Mouse (Mus musculus): Measurements from ENCODE around the gene Fgf23. TPM values are rescaled to one million over a fixed set of nuclear protein-coding genes. Genes with fewer than 3 reads are reported as not detected.

Fgf23 gene
- polyA plus RNA-seq, 1 experiment from 2014 or later: not detected

DNA sequence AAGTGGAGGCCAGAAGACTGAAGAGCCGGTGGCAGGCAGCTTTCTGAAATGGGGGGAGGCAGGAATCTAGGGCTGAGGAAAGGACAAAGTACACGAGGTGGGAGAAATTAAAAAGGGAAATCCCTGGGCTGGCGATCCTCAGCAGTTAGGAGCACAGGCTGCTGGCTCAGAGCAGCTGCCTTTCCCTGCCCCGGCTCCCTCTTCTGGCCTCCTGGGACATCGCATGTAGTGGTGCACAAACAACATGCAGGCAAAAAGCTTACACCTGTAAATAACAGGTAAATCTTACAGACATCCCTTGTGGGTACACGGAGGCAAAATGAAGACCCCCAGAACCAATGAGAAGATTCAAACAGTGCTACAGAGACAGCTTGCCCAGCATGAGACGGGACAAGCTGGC, 21.9 kb downstream of the Fgf23 start:
- Histone ChIP-seq H3K4me1 (ENCODE audit: insufficient read depth, low read depth, low read length) (no peaks in the 10 kb centered on the region), H3K36me3 (ENCODE audit: insufficient read depth, low read length) (0 out of 2 replicates have a peak, but pooled peaks cover 3% of the 10 kb centered on the region), H3K4me2 (replicated peaks; ENCODE audit: low read depth, low read length) (no peak overlapping the region), H3K9me3 (ENCODE audit: low read length) (no peaks in the 10 kb centered on the region), H3K4me3 (ENCODE audit: low read depth, low read length) (no peak overlapping the region), H3K27ac (ENCODE audit: low read length) (no peak overlapping the region), H3K9ac (replicated peaks; ENCODE audit: low read depth) (no peak overlapping the region), H3K27me3 (replicated peaks; ENCODE audit: insufficient read depth, low read length) (no peaks in the 10 kb centered on the region)
- peak; percentile 27 for DNase-seq (ENCODE audit: low spot score)
- WGBS: 60% methylated on average over 7 of the region's 7 CpGs
- no peak for ATAC-seq
- TF ChIP-seq CTCF (IDR thresholded peaks at IDR 0.05): peak; percentile 65
- no peak for TF ChIP-seq EP300 (IDR thresholded peaks at IDR 0.05)

DNA sequence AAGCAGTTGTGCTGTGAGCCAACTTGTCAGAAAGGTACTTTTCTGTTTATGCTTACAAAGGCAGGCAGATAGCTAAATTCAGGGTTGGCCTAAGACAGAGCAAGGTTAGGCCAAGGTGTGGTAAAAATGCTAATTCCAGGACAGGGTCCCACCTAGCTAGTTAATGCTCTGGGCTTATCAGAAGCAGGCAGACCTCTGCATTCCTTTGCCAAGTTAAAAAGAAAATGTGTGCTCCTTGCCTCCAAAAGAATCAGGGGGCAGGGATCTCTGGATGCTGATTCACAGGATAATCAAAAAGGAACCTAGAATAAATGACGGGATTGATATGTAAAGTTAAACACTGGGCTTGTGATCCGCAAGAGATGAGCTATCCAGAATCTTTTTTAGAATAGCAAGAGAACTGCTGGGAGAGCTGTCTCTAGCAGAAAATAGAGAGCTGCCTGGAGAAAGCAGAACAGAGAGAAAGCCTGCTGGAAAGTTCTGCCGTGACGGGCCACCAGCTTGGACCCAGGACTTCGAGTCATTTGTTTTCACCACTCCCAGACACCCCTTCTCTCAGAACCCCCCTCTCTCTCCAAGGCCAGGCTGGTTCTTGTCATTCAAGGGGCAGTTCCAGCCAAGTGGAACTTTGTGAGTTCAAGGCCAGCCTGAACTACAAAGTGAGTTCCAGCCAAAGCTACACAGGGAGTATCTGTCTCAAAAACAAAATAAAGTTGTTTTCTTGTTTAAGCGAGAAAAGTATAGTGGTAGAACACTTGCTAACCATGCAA, 31.0 kb downstream of the Fgf23 start:
- no peaks in the 10 kb centered on the region for H3K36me3 ChIP-seq (ENCODE audit: insufficient read depth, low read length)
- TF ChIP-seq EP300 (IDR thresholded peaks at IDR 0.05): no peak
- TF ChIP-seq CTCF (IDR thresholded peaks at IDR 0.05): no peak
- ATAC-seq (no peak), DNase-seq (ENCODE audit: low spot score) (no peak)
- no peak overlapping the region for H3K27ac ChIP-seq (ENCODE audit: low read length)
- H3K4me2 ChIP-seq (replicated peaks; ENCODE audit: low read depth, low read length): no peak overlapping the region
- H3K9me3 ChIP-seq (ENCODE audit: low read length): no peaks in the 10 kb centered on the region
- H3K27me3 ChIP-seq (replicated peaks; ENCODE audit: insufficient read depth, low read length): no peaks in the 10 kb centered on the region
- H3K4me3 ChIP-seq (ENCODE audit: low read depth, low read length): no peak overlapping the region
- WGBS: 90% methylated on average over 6 of the region's 6 CpGs
- no peak overlapping the region for H3K9ac ChIP-seq (replicated peaks; ENCODE audit: low read depth)
- no peaks in the 10 kb centered on the region for H3K4me1 ChIP-seq (ENCODE audit: insufficient read depth, low read depth, low read length)

DNA sequence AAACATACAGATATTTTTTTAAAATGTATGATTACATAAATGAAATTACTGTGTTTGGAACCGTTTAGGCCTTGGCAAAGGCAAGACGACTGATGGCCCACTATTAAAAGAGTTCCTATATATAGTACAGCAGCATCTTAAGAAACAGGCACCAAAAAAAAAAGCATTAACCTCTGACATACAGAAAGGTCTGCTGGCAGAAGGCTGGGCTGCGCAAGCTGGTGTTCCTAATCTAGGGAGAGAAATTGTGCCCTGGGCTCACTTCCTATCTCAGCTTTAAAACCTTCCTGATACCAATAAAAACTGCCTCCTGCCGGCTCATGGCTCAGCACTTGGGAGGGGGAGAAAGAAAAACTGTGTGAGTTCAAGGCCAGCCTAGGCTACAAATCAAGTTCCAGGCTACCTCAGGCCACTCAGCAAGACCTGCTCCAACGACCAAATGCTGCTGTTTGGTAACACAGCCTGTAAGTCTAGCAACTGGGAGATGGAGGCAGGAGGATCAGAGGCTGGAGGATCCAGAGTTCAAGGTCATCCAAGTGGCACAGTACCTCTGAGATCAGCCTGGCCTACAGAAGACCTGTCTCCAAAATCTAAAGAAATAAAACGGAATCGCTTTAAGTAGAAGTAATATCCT, 31.8 kb downstream of the Fgf23 start:
- WGBS: 79% methylated on average over 7 of the region's 7 CpGs
- TF ChIP-seq CTCF (IDR thresholded peaks at IDR 0.05): no peak
- TF ChIP-seq EP300 (IDR thresholded peaks at IDR 0.05): no peak
- Histone ChIP-seq H3K4me3 (ENCODE audit: low read depth, low read length) (no peak overlapping the region), H3K36me3 (ENCODE audit: insufficient read depth, low read length) (no peaks in the 10 kb centered on the region), H3K9ac (replicated peaks; ENCODE audit: low read depth) (no peak overlapping the region), H3K9me3 (ENCODE audit: low read length) (no peaks in the 10 kb centered on the region), H3K27me3 (replicated peaks; ENCODE audit: insufficient read depth, low read length) (no peaks in the 10 kb centered on the region), H3K4me2 (replicated peaks; ENCODE audit: low read depth, low read length) (no peak overlapping the region), H3K4me1 (ENCODE audit: insufficient read depth, low read depth, low read length) (no peaks in the 10 kb centered on the region), H3K27ac (ENCODE audit: low read length) (no peak overlapping the region)
- ATAC-seq (no peak), DNase-seq (ENCODE audit: low spot score) (no peak)

DNA sequence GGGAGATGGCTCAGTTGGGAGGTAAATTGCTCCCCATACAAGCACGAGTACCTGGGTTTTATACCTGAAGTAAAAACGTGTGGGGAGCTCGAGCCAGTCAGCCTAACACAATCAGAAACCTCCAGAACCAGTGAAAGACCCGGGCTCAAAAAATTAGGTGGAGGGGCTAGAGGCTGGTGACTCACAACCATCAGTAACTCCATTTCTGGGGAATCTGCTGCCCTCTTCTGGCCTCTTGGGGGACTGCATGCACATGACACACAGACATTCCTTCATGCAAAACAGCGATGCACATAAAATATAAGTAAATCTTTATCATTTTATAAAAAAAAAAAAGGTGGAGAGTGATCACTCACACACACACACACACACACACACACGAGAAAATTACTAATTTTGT, 32.4 kb downstream of the Fgf23 start:
- H3K4me2 ChIP-seq (replicated peaks; ENCODE audit: low read depth, low read length): no peak overlapping the region
- DNase-seq (ENCODE audit: low spot score) (no peak), ATAC-seq (no peak)
- no peak overlapping the region for H3K27ac ChIP-seq (ENCODE audit: low read length)
- WGBS: 72% methylated on average over 6 of the region's 6 CpGs
- H3K27me3 ChIP-seq (replicated peaks; ENCODE audit: insufficient read depth, low read length): no peaks in the 10 kb centered on the region
- H3K4me3 ChIP-seq (ENCODE audit: low read depth, low read length): no peak overlapping the region
- TF ChIP-seq CTCF (IDR thresholded peaks at IDR 0.05) (peak; percentile 70), EP300 (IDR thresholded peaks at IDR 0.05) (no peak)
- no peaks in the 10 kb centered on the region for H3K4me1 ChIP-seq (ENCODE audit: insufficient read depth, low read depth, low read length)
- no peaks in the 10 kb centered on the region for H3K36me3 ChIP-seq (ENCODE audit: insufficient read depth, low read length)
- H3K9me3 ChIP-seq (ENCODE audit: low read length): no peaks in the 10 kb centered on the region
- H3K9ac ChIP-seq (replicated peaks; ENCODE audit: low read depth): no peak overlapping the region

DNA sequence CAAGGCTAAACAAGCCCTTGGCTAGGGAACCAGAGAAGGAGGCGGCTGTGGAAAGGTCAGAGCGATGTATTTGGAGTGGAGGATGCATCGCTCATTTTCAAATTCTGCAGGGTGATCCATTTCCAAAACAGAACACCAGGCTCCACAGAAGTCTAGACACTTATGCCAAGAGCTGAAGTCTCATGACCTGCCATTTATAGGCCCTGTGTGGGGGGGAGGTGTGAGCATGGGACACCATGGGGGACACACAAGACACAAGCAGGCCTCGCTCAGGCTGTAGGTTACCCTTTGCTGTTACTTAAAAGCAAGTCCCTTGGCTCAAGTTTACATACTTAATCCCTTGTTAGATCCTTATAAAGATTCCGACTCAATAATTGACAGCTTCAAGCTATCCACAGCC, 33.5 kb downstream of the Fgf23 start:
- no peak overlapping the region for H3K4me2 ChIP-seq (replicated peaks; ENCODE audit: low read depth, low read length)
- no peaks in the 10 kb centered on the region for H3K9me3 ChIP-seq (ENCODE audit: low read length)
- H3K27me3 ChIP-seq (replicated peaks; ENCODE audit: insufficient read depth, low read length): no peaks in the 10 kb centered on the region
- 83% methylated on average over 5 of the region's 5 CpGs for WGBS
- H3K4me3 ChIP-seq (ENCODE audit: low read depth, low read length): no peak overlapping the region
- H3K27ac ChIP-seq (ENCODE audit: low read length): no peak overlapping the region
- DNase-seq (ENCODE audit: low spot score): no peak
- H3K9ac ChIP-seq (replicated peaks; ENCODE audit: low read depth): no peak overlapping the region
- no peaks in the 10 kb centered on the region for H3K4me1 ChIP-seq (ENCODE audit: insufficient read depth, low read depth, low read length)
- ATAC-seq: no peak
- H3K36me3 ChIP-seq (ENCODE audit: insufficient read depth, low read length): no peaks in the 10 kb centered on the region
- TF ChIP-seq EP300 (IDR thresholded peaks at IDR 0.05) (no peak), CTCF (IDR thresholded peaks at IDR 0.05) (no peak)

DNA sequence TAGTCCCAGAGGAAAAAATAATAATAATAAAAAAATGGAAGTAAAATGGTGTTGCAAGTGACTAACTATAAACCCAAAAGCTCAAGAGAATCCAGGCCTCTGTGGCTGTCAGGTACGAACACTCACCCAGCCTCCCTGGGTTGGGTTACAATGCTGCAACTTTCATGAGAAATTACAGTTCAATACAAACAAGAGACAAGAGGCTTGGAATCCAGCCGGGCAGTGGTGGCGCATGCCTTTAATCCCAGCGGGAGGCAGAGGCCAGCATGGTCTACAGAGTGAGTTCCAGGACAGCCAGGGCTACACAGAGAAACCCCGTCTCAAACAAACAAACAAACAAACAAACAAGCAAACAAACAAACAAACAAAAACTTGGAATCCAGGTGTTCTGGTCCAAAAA, 34.0 kb downstream of the Fgf23 start:
- DNase-seq (ENCODE audit: low spot score): no peak
- Histone ChIP-seq H3K4me3 (ENCODE audit: low read depth, low read length) (no peak overlapping the region), H3K4me2 (replicated peaks; ENCODE audit: low read depth, low read length) (no peak overlapping the region), H3K27me3 (replicated peaks; ENCODE audit: insufficient read depth, low read length) (no peaks in the 10 kb centered on the region), H3K27ac (ENCODE audit: low read length) (no peak overlapping the region), H3K9me3 (ENCODE audit: low read length) (no peaks in the 10 kb centered on the region), H3K9ac (replicated peaks; ENCODE audit: low read depth) (no peak overlapping the region), H3K36me3 (ENCODE audit: insufficient read depth, low read length) (no peaks in the 10 kb centered on the region), H3K4me1 (ENCODE audit: insufficient read depth, low read depth, low read length) (no peaks in the 10 kb centered on the region)
- no peak for TF ChIP-seq EP300 (IDR thresholded peaks at IDR 0.05)
- TF ChIP-seq CTCF (IDR thresholded peaks at IDR 0.05): no peak
- no peak for ATAC-seq
- 39% methylated on average over 5 of the region's 5 CpGs for WGBS
